Mouse (Mus musculus) spleen, postnatal 36 days (tissue): ENCODE data around the gene Olfr913.

ENCODE experiments used
- DNase-seq, 2 experiments: peaks; one replicate each; pipeline ENCODE4 v3.0.0; 2022; ENCODE audit warnings: low spot score in 2 of 2, mixed read lengths in 1 of 2

The Olfr913 gene

DNA sequence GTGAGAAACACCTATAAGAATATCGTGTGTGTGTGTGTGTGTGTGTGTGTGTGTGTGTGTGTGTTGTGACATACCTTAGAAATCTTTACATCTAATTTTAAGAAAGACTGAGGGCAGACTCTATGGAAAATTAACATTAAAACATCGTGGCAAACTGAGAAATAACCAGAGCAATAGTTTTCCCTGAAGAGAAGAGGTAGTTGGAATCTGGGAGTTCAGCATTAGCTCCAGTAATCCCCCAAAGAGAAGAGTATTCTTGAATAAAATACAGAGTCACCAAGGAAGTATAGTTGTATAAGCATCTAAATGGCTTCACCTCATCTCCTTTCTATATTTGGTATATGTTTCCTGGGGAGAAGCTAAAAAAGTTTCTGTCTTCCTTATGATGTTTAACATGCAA lies at the start of gene Olfr913:
TSS of gene Olfr913 (plus strand) at position 301 of the 400 bp plus-strand sequence.
- no peak for DNase-seq

DNA sequence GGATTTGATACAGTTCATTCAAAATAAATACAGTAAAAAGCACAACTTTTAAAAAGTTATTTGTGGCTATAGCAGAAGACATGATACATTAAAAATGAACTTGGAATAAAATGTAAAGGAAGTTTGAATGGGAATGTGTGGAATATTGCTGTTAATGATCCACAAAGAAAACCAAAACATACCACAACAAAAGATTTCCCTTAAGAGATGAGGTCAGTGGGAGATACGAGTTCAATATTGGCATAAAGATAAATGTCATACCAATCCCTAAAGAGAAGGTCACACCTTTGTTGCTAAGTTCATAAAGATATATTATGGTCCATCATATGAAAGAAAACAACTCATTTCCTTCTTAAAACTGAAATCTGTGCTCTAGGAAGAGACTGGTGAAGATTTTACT lies 12.7 kb upstream of the Olfr913 start, which contains the start of gene Olfr912:
TSS of gene Olfr912 (plus strand) at position 301 of the 400 bp plus-strand sequence.
- DNase-seq = no peak

DNA sequence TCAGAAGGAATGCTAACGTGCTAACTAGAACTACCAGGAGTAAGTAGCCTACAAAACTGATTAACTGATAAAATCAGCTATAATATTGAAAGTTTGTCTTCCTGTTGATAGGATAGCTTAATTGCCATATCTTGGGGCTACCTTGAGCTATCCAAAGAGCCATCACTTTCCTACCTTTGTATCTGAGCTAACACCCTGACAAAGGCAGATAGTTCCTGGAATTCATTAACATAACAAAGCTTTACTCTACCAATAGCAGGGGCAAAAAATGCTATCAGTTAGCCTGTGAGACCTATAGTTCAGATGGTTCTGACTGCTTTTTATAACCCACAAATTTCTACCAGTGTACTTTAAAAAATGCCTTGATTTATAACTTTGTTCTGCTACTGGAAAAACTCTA lies 1.5 kb upstream of the Olfr913 start:
- no peak for DNase-seq

DNA sequence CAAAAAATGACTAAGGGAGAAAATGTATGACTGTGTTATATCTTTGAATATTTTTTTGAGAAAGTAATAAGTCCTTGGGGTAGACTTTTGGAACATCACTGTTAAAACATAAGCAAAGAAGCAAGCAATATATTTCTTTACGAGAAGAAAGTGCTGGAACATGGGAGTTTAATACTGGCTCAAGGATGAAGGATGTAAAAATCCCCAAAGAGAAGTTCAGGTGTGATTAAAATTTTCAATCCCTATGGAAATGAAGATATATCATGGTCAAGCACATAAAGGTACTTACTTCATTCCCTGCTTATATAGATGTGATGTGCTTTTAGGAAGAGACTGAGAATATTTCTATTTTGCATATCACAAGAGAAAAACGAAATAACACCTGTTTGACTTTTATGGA lies 12.2 kb downstream of the Olfr913 start, which contains the start of gene Olfr914:
TSS of gene Olfr914 (plus strand) at position 301 of the 400 bp plus-strand sequence.
- DNase-seq = no peak

DNA sequence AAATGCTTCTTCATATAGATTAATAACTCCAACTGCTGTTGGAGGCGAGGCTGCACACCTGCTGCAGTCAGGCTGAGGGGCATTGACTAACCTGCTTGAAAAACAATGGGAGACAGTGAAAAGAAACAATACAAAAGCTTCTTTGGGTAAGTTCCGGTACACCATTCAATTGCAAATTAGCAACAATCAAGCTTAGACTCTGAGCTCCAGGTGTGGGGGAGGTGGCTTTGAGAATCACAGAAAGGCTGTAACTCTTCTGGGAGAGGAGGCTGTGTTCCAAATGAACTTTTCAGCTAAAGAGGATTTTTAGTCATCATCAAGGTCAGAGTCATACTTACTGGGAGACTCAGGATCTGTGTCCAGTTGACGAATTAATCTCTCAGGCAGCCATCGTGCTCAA lies 39.8 kb downstream of the Olfr913 start:
- no peak for DNase-seq
